Mouse (Mus musculus) CH12.LX (cell line): Measurements from ENCODE around the gene Pcnx4. TPM values are rescaled to one million over a fixed set of nuclear protein-coding genes. Genes with fewer than 3 reads are reported as not detected.

Experiments used
- DNase-seq: peaks from one replicate; pipeline ENCODE4 v3.0.0-alpha.2; 2013; ENCODE audit errors: extremely low read depth
- H3K27ac ChIP-seq: 2 replicates; pipeline ENCODE4 v1.5.1; 2012; ENCODE audit warnings: low read depth, mild to moderate bottlenecking, control low read depth, moderate library complexity; ENCODE audit not compliant: insufficient read depth
- H3K27me3 ChIP-seq: replicated peaks from 2 replicates; pipeline ENCODE3; 2012; ENCODE audit warnings: inconsistent platforms
- H3K36me3 ChIP-seq, 2 experiments: replicated peaks in 1 of 2; 2 replicates each; pipeline versions ENCODE3 to v1.6.1; 2012; ENCODE audit warnings: inconsistent platforms in 1 of 2, low read length in 1 of 2, mild to moderate bottlenecking in 1 of 2, mixed read lengths in 1 of 2, moderate library complexity in 1 of 2; ENCODE audit not compliant: control insufficient read depth in 1 of 2, insufficient read depth in 1 of 2
- H3K4me1 ChIP-seq, 2 experiments: 2 replicates each; pipeline ENCODE4 v1.6.1; 2012; ENCODE audit warnings: inconsistent platforms in 1 of 2, moderate library complexity in 1 of 2; ENCODE audit not compliant: insufficient read depth in 2 of 2, control insufficient read depth in 1 of 2
- H3K4me2 ChIP-seq: 2 replicates; pipeline ENCODE4 v1.6.1; 2012; ENCODE audit warnings: low read depth, mild to moderate bottlenecking, control low read depth; ENCODE audit not compliant: poor library complexity, insufficient read depth, severe bottlenecking
- H3K4me3 ChIP-seq, 3 experiments: fragments of 150-350 bp in 1 of 3; sonication (generic) in 1 of 3; replicated peaks in 1 of 3; 2 replicates each; pipeline versions ENCODE3 to v1.5.1; 2011 to 2012; ENCODE audit warnings: low read depth in 2 of 3, low read length in 2 of 3, mild to moderate bottlenecking in 2 of 3, moderate library complexity in 2 of 3, control low read depth in 1 of 3, improper control_type of control experiment in 1 of 3, inconsistent platforms in 1 of 3, mixed read lengths in 1 of 3; ENCODE audit not compliant: poor library complexity in 1 of 3
- H3K79me2 ChIP-seq: replicated peaks from 2 replicates; pipeline ENCODE4 v1.6.1; 2012; ENCODE audit warnings: mild to moderate bottlenecking, moderate library complexity; ENCODE audit not compliant: control insufficient read depth, poor library complexity, insufficient read depth, severe bottlenecking; ENCODE audit errors: extremely low read depth
- H3K9ac ChIP-seq: 2 replicates; pipeline ENCODE4 v1.6.1; 2012; ENCODE audit warnings: low read depth, mild to moderate bottlenecking, control low read depth, moderate library complexity; ENCODE audit not compliant: insufficient read depth
- H3K9me3 ChIP-seq: replicated peaks from 2 replicates; pipeline ENCODE3; 2012; ENCODE audit warnings: low read length, inconsistent platforms, mixed read lengths
- CHD1 ChIP-seq: IDR thresholded peaks from 2 replicates; pipeline ENCODE4 v1.6.1; 2012; ENCODE audit warnings: low read depth, low read length, improper control_type of control experiment, inconsistent platforms
- CHD2 ChIP-seq: IDR thresholded peaks from 2 replicates; pipeline ENCODE4 v1.6.1; 2011; ENCODE audit warnings: low read length, improper control_type of control experiment
- E2F4 ChIP-seq: IDR thresholded peaks from 2 replicates; pipeline ENCODE4 v1.6.1; 2011; ENCODE audit warnings: low read depth, low read length, improper control_type of control experiment; ENCODE audit not compliant: insufficient replicate concordance
- ELF1 ChIP-seq: IDR thresholded peaks from 2 replicates; pipeline ENCODE4 v1.6.1; 2014; ENCODE audit warnings: low read depth, mild to moderate bottlenecking, inconsistent platforms, low read length, improper control_type of control experiment
- EP300 ChIP-seq: IDR thresholded peaks from 2 replicates; pipeline ENCODE4 v1.6.1; 2011; ENCODE audit warnings: low read length, improper control_type of control experiment
- ETS1 ChIP-seq: conservative IDR thresholded peaks from 2 replicates; pipeline ENCODE4 v1.6.1; 2012; ENCODE audit warnings: low read depth, mild to moderate bottlenecking, inconsistent platforms, low read length, improper control_type of control experiment, moderate library complexity
- GABPA ChIP-seq: IDR thresholded peaks from 2 replicates; pipeline ENCODE4 v1.6.1; 2012; ENCODE audit warnings: low read depth, low read length, improper control_type of control experiment, inconsistent platforms; ENCODE audit not compliant: insufficient replicate concordance
- IRF4 ChIP-seq: IDR thresholded peaks from 2 replicates; pipeline ENCODE4 v1.6.1; 2014; ENCODE audit warnings: low read depth, mild to moderate bottlenecking, inconsistent platforms, low read length, improper control_type of control experiment
- JUN ChIP-seq: IDR thresholded peaks from 2 replicates; pipeline ENCODE4 v1.6.1; 2011; ENCODE audit warnings: low read depth, mild to moderate bottlenecking, low read length, improper control_type of control experiment, moderate library complexity; ENCODE audit not compliant: insufficient read depth
- MAX ChIP-seq: IDR thresholded peaks from 2 replicates; pipeline ENCODE4 v1.6.1; 2011; ENCODE audit warnings: low read length, improper control_type of control experiment
- MAZ ChIP-seq: IDR thresholded peaks from 2 replicates; pipeline ENCODE4 v1.6.1; 2012; ENCODE audit warnings: low read depth, mild to moderate bottlenecking, inconsistent platforms, low read length, improper control_type of control experiment, moderate library complexity
- MEF2A ChIP-seq: IDR thresholded peaks from 2 replicates; pipeline ENCODE4 v1.6.1; 2014; ENCODE audit warnings: low read depth, mild to moderate bottlenecking, inconsistent platforms, low read length, improper control_type of control experiment, borderline replicate concordance
- MYC ChIP-seq: IDR thresholded peaks from 2 replicates; pipeline ENCODE4 v1.6.1; 2011; ENCODE audit warnings: low read depth, mild to moderate bottlenecking, improper control_type of control experiment, low read length
- NELFE ChIP-seq: IDR thresholded peaks from 2 replicates; pipeline ENCODE4 v1.6.1; 2011; ENCODE audit warnings: low read depth, low read length, improper control_type of control experiment
- PAX5 ChIP-seq: IDR thresholded peaks from 2 replicates; pipeline ENCODE4 v1.6.1; 2012; ENCODE audit warnings: low read length, inconsistent platforms, mixed read lengths
- POLR2AphosphoS2 ChIP-seq: IDR thresholded peaks from 2 replicates; pipeline ENCODE4 v1.6.1; 2011; ENCODE audit warnings: low read depth, low read length, improper control_type of control experiment
- RAD21 ChIP-seq: IDR thresholded peaks from 2 replicates; pipeline ENCODE4 v1.6.1; 2011; ENCODE audit warnings: low read depth, mild to moderate bottlenecking, low read length, improper control_type of control experiment, moderate library complexity
- RCOR1 ChIP-seq: conservative IDR thresholded peaks from 2 replicates; pipeline ENCODE4 v1.6.1; 2012; ENCODE audit warnings: low read depth, mild to moderate bottlenecking, inconsistent platforms, low read length, improper control_type of control experiment
- SIN3A ChIP-seq: IDR thresholded peaks from 2 replicates; pipeline ENCODE4 v1.6.1; 2012; ENCODE audit warnings: low read length, improper control_type of control experiment, inconsistent platforms
- SMC3 ChIP-seq: IDR thresholded peaks from 2 replicates; pipeline ENCODE4 v1.6.1; 2011; ENCODE audit warnings: low read depth, low read length, improper control_type of control experiment
- TBP ChIP-seq: conservative IDR thresholded peaks from 2 replicates; pipeline ENCODE4 v1.6.1; 2011; ENCODE audit warnings: low read depth, low read length, improper control_type of control experiment
- TCF12 ChIP-seq: IDR thresholded peaks from 2 replicates; pipeline ENCODE4 v1.6.1; 2014; ENCODE audit warnings: low read depth, mild to moderate bottlenecking, inconsistent platforms, low read length, improper control_type of control experiment
- UBTF ChIP-seq: IDR thresholded peaks from 2 replicates; pipeline ENCODE4 v1.6.1; 2012; ENCODE audit warnings: low read depth, mild to moderate bottlenecking, inconsistent platforms, low read length, improper control_type of control experiment, moderate library complexity
- USF1 ChIP-seq: IDR thresholded peaks from 2 replicates; pipeline ENCODE4 v1.6.1; 2014; ENCODE audit warnings: low read depth, mild to moderate bottlenecking, inconsistent platforms, low read length, improper control_type of control experiment
- USF2 ChIP-seq: conservative IDR thresholded peaks from 2 replicates; pipeline ENCODE4 v1.6.1; 2011; ENCODE audit warnings: low read depth, low read length, improper control_type of control experiment
- ZMIZ1 ChIP-seq: IDR thresholded peaks from 2 replicates; pipeline ENCODE4 v1.6.1; 2012; ENCODE audit warnings: low read depth, mild to moderate bottlenecking, inconsistent platforms, low read length, improper control_type of control experiment
- ZNF384 ChIP-seq: IDR thresholded peaks from 2 replicates; pipeline ENCODE4 v1.6.1; 2012; ENCODE audit warnings: low read depth, low read length, improper control_type of control experiment, inconsistent platforms
- dilution Hi-C: fragments of 300-500 bp; cut with MboI; formaldehyde crosslinking; loops from 2 replicates; pipeline ENCODE4 v1.14.3; 2020; ENCODE audit warnings: low sequenced_read_pairs; ENCODE audit not compliant: extremely low pct_unique_long_range_greater_than_20kb, extremely low pct_ligation_motif_present
- in situ Hi-C: fragments of 300-500 bp; cut with MboI; formaldehyde crosslinking; loops from 3 replicates; pipeline ENCODE4 v1.14.3; 2019; ENCODE audit warnings: low sequenced_read_pairs, low pct_ligation_motif_present, low pct_unique_long_range_greater_than_20kb, mixed read lengths
- polyA plus RNA-seq: library from polyadenylated mRNA; unstranded; fragments of >175 nt; gene quantifications from 2 replicates; pipeline ENCODE4 v1.2.1, GENCODE M21; 2012; ENCODE audit warnings: low read depth; ENCODE audit not compliant: insufficient read length
- total RNA-seq, 2 experiments: library from RNA; depleted of rRNA; stranded (reverse); fragments of 300-350 nt in 1 of 2; fragments of >200 nt in 1 of 2; gene quantifications; 2 replicates each; pipeline ENCODE4 v1.2.3; 2012 to 2014

Pcnx4 gene
- total and polyA plus RNA-seq, 3 experiments, result 1.9 to 3.1 (median 2.1) TPM

DNA sequence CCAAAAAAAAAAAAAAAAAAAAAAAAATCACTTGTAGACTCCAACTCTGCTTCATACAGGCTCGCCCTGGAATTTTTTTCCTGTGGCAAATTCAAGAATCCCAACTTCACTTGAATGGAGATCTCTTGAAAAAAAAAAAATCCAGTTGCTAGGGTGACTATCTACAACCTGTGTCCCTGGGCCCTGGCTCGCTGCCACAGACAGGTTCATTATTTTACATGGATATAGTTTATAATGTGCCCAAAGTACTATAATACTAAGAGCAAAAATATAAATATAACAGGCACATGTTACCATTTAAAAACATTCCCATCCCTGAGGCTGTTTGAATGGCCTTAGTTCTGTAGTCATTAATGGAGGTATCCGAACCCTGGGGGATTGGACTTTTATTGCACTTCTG is 584 bp upstream of the Pcnx4 start:
- no peak overlapping the region for H3K9ac ChIP-seq
- TF ChIP-seq USF2 (no peak), RCOR1 (no peak), PAX5 (no peak), MAZ (no peak), TCF12 (no peak), MEF2A (no peak), SMC3 (no peak), ZNF384 (no peak), EP300 (no peak), CHD1 (no peak), MYC (no peak), ZMIZ1 (no peak)
- in situ Hi-C loops, result loop anchor here (25.0 kb wide), 2 partner anchors 127 to 452 kb away; partner anchors contain the start of gene Dhrs7
- H3K36me3 ChIP-seq, result peaks cover 0 to 6% of the 10 kb centered on the region in 2 experiments
- H3K27ac ChIP-seq, result no peak overlapping the region
- H3K9me3 ChIP-seq, result peaks cover under 1% of the 10 kb centered on the region
- no peak for DNase-seq
- peak overlapping the region in 1 of 3 experiments; percentile 64 for H3K4me3 ChIP-seq
- no peaks in the 10 kb centered on the region for H3K79me2 ChIP-seq
- H3K4me2 ChIP-seq, result no peak overlapping the region
- H3K4me1 ChIP-seq, result no peaks in the 10 kb centered on the region; a peak in 1 of 4 replicates
- no peaks in the 10 kb centered on the region for H3K27me3 ChIP-seq
- dilution Hi-C loops, result no loop called here

DNA sequence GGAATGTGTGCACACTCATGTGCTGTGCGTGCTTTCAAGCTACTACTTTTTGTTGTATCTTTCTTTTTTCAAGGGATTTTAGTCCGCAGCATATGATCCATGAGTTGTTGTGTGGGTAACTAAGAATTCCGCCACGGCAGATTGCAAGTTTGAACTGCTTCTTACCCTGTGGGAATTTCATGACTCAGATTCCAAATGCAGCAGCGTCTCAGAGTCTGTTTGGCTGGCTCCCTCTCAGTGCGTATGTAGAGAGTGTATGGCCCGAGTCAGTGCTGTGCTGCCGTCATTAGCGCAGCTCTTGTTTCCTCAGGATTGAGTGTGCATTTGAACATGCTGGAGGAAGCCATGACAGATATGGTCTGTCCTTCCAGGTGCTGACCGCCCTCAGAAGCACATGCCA is 2.4 kb downstream of the Pcnx4 start:
- Histone ChIP-seq H3K36me3 (peaks cover 2 to 13% of the 10 kb centered on the region in 2 experiments), H3K4me1 (no peaks in the 10 kb centered on the region; a peak in 1 of 4 replicates), H3K27ac (no peak overlapping the region), H3K9me3 (no peaks in the 10 kb centered on the region), H3K4me2 (no peak overlapping the region), H3K27me3 (no peaks in the 10 kb centered on the region), H3K79me2 (no peaks in the 10 kb centered on the region), H3K4me3 (no peak overlapping the region), H3K9ac (no peak overlapping the region)
- in situ Hi-C loops (loop anchor here (25.0 kb wide), 2 partner anchors 124 to 449 kb away; partner anchors contain the start of gene Dhrs7), dilution Hi-C loops (no loop called here)
- TF ChIP-seq POLR2AphosphoS2 (no peak), MAX (no peak), E2F4 (no peak), ELF1 (no peak), MAZ (no peak), EP300 (no peak), NELFE (no peak), RAD21 (no peak), JUN (no peak), IRF4 (no peak), UBTF (no peak), TBP (no peak), CHD2 (no peak), ETS1 (no peak), ZNF384 (no peak), USF1 (no peak), SIN3A (no peak), GABPA (no peak)
- TF ChIP-seq, all 38 proteins: peak for 0
- no peak for DNase-seq
